Mouse (Mus musculus) cerebellum, adult 2 months (tissue): Measurements from ENCODE around the gene Ufc1. TPM values are rescaled to one million over a fixed set of nuclear protein-coding genes. Genes with fewer than 3 reads are reported as not detected.

Experiments
- DNase-seq, 2 experiments: peaks; one replicate each; pipeline ENCODE4 v3.0.0; 2021
- H3K27ac ChIP-seq: fragments of 200-500 bp; 2 replicates; pipeline ENCODE4 v1.5.1; 2012; ENCODE audit warnings: low read length, control low read depth, inconsistent platforms; ENCODE audit not compliant: insufficient read depth
- H3K27me3 ChIP-seq: fragments of 200-500 bp; 2 replicates; pipeline ENCODE4 v1.6.1; 2012; ENCODE audit warnings: inconsistent platforms, mild to moderate bottlenecking, low read length, moderate library complexity; ENCODE audit not compliant: control insufficient read depth, insufficient read depth
- H3K4me1 ChIP-seq: fragments of 200-500 bp; 2 replicates; pipeline ENCODE4 v1.6.1; 2011; ENCODE audit warnings: low read length; ENCODE audit not compliant: control insufficient read depth, insufficient read depth
- H3K4me3 ChIP-seq: fragments of 200-500 bp; replicated peaks from 2 replicates; pipeline ENCODE3; 2011; ENCODE audit warnings: mild to moderate bottlenecking, low read depth, low read length, control low read depth; ENCODE audit not compliant: insufficient read depth
- CTCF ChIP-seq: fragments of 200-500 bp; IDR thresholded peaks from 2 replicates; pipeline ENCODE4 v1.5.1; 2011; ENCODE audit warnings: low read depth, mild to moderate bottlenecking, control low read depth, low read length, moderate library complexity, borderline replicate concordance; ENCODE audit not compliant: insufficient read depth
- POLR2A ChIP-seq: fragments of 200-500 bp; IDR thresholded peaks from 2 replicates; pipeline ENCODE4 v1.6.1; 2011; ENCODE audit warnings: low read length, control low read depth, borderline replicate concordance; ENCODE audit not compliant: insufficient read depth
- WGBS: fragments of 180-500 bp; shearing (Covaris S2); methylation state at CpG from one replicate; pipeline ENCODE4 v1.1.7; 2018; 5-methylcytosine and 5-hydroxymethylcytosine counted together
- polyA plus RNA-seq: library from polyadenylated mRNA; depleted of rRNA; stranded (reverse); fragments of >200 nt; gene quantifications from 2 replicates; pipeline ENCODE4 v1.2.3, GENCODE M21; 2012

The Ufc1 gene
- polyA plus RNA-seq, 1 experiment: 109 TPM

GRCm38 (mm10) chr1:171285096-171285892, 9.5 kb downstream of the Ufc1 start:
- Histone ChIP-seq H3K4me1 (peaks cover 5% of the 10 kb centered on the region; the same call in 1 of the 2 replicates), H3K4me3 (no peak overlapping the region), H3K27ac (no peak overlapping the region), H3K27me3 (no peaks in the 10 kb centered on the region)
- WGBS: 73% methylated on average over 20 of the region's 20 CpGs
- TF ChIP-seq POLR2A (no peak), CTCF (no peak)
- peak in 1 of 2 experiments; percentile 6 for DNase-seq

DNA sequence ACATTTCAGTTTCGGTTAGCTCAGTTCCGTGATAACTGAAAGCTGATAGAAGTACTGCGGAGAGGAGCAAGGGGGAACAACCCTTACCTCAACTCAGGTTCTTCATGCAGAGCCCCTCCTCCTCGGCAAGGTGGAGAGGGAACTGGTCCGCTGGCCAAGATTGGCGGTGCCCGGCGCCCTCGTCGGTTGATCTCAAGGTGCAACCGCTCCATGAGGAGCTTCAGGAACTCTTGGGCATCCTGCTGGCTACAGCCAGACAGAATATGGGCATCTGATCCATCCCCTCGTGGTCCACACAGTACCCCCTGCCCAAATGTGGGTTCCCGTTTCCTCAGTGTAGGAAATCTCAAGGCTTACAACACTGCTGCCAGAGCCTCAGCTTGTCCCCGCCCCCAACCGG, 10.3 kb downstream of the Ufc1 start:
- DNase-seq: peak in 1 of 2 experiments; percentile 3
- H3K27me3 ChIP-seq: no peaks in the 10 kb centered on the region
- TF ChIP-seq CTCF (no peak), POLR2A (no peak)
- H3K4me3 ChIP-seq: no peak overlapping the region
- H3K4me1 ChIP-seq: peaks cover 11% of the 10 kb centered on the region; the same call in 1 of the 2 replicates
- H3K27ac ChIP-seq: no peak overlapping the region
- 84% methylated on average over 15 of the region's 15 CpGs for WGBS

- Histone ChIP-seq H3K27me3 (no peaks in the 10 kb centered on the region), H3K4me3 (no peak overlapping the region), H3K27ac (no peak overlapping the region), H3K4me1 (peaks cover 11% of the 10 kb centered on the region; the same call in 1 of the 2 replicates)
- peak in 1 of 2 experiments; percentile 12 for DNase-seq
- TF ChIP-seq POLR2A (no peak), CTCF (no peak)
- WGBS: 87% methylated on average over 18 of the region's 18 CpGs
Observed at GRCm38 (mm10) chr1:171283188-171284160, 11.3 kb downstream of the Ufc1 start.

DNA sequence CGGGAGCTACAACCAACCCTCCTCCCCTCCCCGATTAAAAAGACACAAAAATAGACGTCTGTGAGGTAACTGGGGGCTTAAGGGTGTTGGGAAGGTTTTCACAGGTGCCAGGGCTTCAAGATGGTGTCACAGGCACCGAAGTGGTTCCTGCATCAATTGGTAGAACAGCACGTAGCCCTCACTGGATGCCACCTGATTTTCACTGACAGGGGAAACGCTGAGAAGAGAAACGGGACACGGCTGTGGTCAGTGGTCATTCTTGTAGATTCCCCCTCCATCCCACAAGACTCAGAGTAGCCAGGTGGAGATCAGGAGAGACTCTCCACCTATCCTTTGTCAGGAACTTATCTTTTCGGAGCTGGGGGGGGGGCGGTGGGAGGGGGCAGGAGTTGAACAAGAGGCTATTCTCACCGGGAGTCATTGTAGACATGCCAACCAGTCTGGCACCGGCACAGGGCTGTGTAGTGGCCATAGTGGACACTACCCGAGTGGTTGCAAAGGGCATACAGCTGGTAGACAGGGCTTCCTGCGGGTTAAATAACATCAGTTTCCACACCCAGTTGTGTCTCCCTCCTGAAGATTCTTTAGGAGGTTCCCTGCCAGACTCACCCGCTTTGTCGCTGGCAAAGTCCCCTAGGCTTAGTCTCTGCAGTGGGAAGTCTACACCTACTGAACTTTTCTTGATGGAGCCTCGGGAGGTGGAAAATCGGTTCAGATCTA, 12.6 kb downstream of the Ufc1 start:
- Histone ChIP-seq H3K27me3 (no peaks in the 10 kb centered on the region), H3K4me3 (no peak overlapping the region), H3K4me1 (peaks cover 11% of the 10 kb centered on the region; the same call in 1 of the 2 replicates), H3K27ac (no peak overlapping the region)
- DNase-seq: peak in 1 of 2 experiments; percentile 25
- 68% methylated on average over 18 of the region's 18 CpGs for WGBS
- TF ChIP-seq POLR2A (no peak), CTCF (no peak)

GRCm38 (mm10) chr1:171281528-171281923, 13.3 kb downstream of the Ufc1 start:
- peak overlapping the region; percentile 71 for H3K4me3 ChIP-seq
- H3K27ac ChIP-seq: peak overlapping the region; percentile 15
- 0% methylated on average over 10 of the region's 10 CpGs for WGBS
- peaks cover 11% of the 10 kb centered on the region; the same call in 1 of the 2 replicates for H3K4me1 ChIP-seq
- TF ChIP-seq POLR2A (no peak), CTCF (peak; percentile 63)
- no peaks in the 10 kb centered on the region for H3K27me3 ChIP-seq
- DNase-seq: peak; percentile 73 to 79

DNA sequence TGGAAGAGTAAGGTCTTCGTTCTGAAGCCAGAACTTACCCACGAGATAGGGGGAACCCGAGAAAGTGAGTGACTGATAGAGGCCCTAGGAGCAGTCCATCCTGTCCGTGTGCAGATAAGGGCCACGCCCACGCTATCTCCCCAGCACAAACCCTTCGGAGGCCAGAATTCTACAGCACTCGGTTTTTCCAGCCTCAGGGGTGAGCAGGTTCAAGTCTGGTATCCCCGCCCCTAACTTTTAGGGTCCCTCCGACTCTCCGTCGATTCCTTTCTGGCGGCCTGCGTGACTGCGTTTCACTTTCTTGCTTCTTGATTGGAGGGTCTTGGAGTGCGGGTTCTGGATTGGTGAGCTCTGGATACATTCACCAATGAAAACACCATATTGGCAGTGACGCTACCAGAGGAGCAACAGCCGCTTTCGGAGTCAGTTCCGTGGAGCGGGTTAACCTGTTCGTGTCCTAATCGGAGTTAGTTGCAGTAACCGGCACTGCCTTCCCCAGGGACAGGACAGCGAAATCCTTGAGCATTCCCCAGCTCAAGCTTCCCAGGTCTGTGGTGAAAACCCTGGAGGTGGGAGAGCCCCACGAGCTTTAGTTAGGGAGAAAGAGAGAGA, 13.8 kb downstream of the Ufc1 start, which contains the start of gene Ppox:
Gene Ppox (minus strand): TSS at position 271 of the 612 bp plus-strand sequence.
- H3K4me1 ChIP-seq: peaks cover 7% of the 10 kb centered on the region; the same call in 1 of the 2 replicates
- peak within 1 kb of the TSS; percentile 15 for H3K27ac ChIP-seq
- WGBS: under 1% methylated on average over 26 of the region's 26 CpGs
- DNase-seq: peak; percentile 92 to 98
- H3K4me3 ChIP-seq: peak within 1 kb of the TSS; percentile 94
- peak; percentile 9; the same call in 1 of the 2 replicates for TF ChIP-seq POLR2A
- no peak for TF ChIP-seq CTCF
- H3K27me3 ChIP-seq: no peaks in the 10 kb centered on the region
